Mouse (Mus musculus): ENCODE measurements around the gene Slc6a11.

- TF ChIP-seq CTCF (IDR thresholded peaks at IDR 0.05): no peak
- no peak for TF ChIP-seq EP300 (IDR thresholded peaks at IDR 0.05)
Observed at GRCm38 (mm10) chr6:114178141-114178540, 47.1 kb downstream of the Slc6a11 start.

Data from lung, postnatal 0 days (tissue).